Mouse (Mus musculus): ENCODE measurements around the gene Exoc4. TPM values are rescaled to one million over a fixed set of nuclear protein-coding genes. Genes with fewer than 3 reads are reported as not detected.

Gene Exoc4
- polyA plus RNA-seq, 1 experiment: 9.6 TPM

DNA sequence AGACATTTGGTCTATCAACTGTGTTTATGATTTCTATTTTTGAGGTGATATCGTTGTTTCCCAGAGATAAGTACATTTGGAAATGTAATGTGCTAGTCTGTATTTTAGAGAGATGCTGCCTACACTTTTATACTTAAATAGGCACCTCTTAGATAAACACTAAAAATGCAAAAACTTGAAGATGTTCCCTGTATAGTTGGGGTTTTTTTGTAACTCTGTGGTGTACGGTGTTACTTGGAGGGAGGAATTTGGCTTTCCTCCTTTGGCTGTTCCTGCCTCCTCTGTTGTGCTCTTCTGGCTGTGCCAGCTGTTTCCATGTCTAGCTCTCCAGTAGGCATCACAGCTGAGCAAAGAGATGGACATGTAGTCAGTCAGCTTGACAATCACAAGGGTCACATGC lies 638.1 kb downstream of the Exoc4 start:
- WGBS: 87% methylated on average over 2 of the region's 2 CpGs
- H3K27me3 ChIP-seq (replicated peaks; ENCODE audit: control insufficient read depth, insufficient read depth, low read length): no peaks in the 10 kb centered on the region
- H3K4me3 ChIP-seq (ENCODE audit: insufficient read depth, low read depth, low read length): no peak overlapping the region
- no peak overlapping the region for H3K27ac ChIP-seq (ENCODE audit: insufficient read depth, low read depth, low read length)
- DNase-seq: no peak
- H3K4me1 ChIP-seq (ENCODE audit: control insufficient read depth, insufficient read depth, low read length): no peaks in the 10 kb centered on the region
- H3K36me3 ChIP-seq (ENCODE audit: control insufficient read depth, insufficient read depth, low read length): no peaks in the 10 kb centered on the region
- no peak for TF ChIP-seq CTCF (conservative IDR thresholded peaks at IDR 0.05; ENCODE audit: insufficient read depth, insufficient read length, low read depth, low read length)
- no peak for TF ChIP-seq POLR2A (IDR thresholded peaks at IDR 0.05; ENCODE audit: low read depth, low read length)

DNA sequence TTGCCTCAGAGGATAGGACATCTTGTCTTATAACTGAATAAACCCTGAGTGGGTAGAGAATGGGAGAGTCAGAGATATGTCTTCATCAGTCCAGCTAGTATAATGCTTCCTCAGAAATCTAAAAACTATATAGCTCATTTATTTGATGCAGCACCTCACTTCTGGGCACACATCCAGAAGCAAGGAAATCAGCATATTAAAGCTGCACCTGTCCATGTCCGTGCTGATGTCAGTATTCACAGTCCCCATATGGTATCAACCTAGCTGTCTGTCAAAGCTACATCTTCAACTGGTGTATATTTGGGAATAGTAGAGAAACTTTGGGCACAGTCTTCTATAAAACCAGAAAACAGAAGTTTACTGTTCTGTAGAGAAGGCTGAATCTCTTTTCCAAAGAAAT lies 642.0 kb downstream of the Exoc4 start:
- 79% methylated on average over 1 of the region's 1 CpGs for WGBS
- Histone ChIP-seq H3K27ac (ENCODE audit: insufficient read depth, low read depth, low read length) (no peak overlapping the region), H3K36me3 (ENCODE audit: control insufficient read depth, insufficient read depth, low read length) (no peaks in the 10 kb centered on the region), H3K4me3 (ENCODE audit: insufficient read depth, low read depth, low read length) (no peak overlapping the region), H3K27me3 (replicated peaks; ENCODE audit: control insufficient read depth, insufficient read depth, low read length) (no peaks in the 10 kb centered on the region), H3K4me1 (ENCODE audit: control insufficient read depth, insufficient read depth, low read length) (no peaks in the 10 kb centered on the region)
- TF ChIP-seq CTCF (conservative IDR thresholded peaks at IDR 0.05; ENCODE audit: insufficient read depth, insufficient read length, low read depth, low read length) (no peak), POLR2A (IDR thresholded peaks at IDR 0.05; ENCODE audit: low read depth, low read length) (no peak)
- DNase-seq: no peak

DNA sequence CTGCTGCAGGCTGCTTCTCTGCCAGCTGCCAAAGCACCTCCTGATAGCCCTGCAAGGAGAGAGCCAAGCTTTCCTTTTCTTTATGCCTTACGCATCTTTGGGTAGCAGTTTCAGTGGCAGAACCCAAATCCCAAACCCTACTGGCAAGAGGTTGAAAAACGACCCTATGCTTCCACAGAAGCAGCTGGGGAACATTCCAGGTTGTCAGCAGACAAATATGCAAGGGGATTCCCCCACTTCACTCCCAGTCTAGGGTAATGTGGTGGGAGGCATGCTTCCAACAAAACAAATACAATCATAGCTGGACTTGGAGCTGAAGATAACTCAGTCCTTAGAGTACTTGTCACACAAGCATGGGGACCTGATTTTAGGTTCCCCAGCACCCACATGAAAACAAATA lies 643.3 kb downstream of the Exoc4 start:
- TF ChIP-seq CTCF (conservative IDR thresholded peaks at IDR 0.05; ENCODE audit: insufficient read depth, insufficient read length, low read depth, low read length): no peak
- no peak for TF ChIP-seq POLR2A (IDR thresholded peaks at IDR 0.05; ENCODE audit: low read depth, low read length)
- no peak for DNase-seq
- 37% methylated on average over 2 of the region's 2 CpGs for WGBS
- Histone ChIP-seq H3K36me3 (ENCODE audit: control insufficient read depth, insufficient read depth, low read length) (no peaks in the 10 kb centered on the region), H3K27me3 (replicated peaks; ENCODE audit: control insufficient read depth, insufficient read depth, low read length) (no peaks in the 10 kb centered on the region), H3K4me3 (ENCODE audit: insufficient read depth, low read depth, low read length) (no peak overlapping the region), H3K4me1 (ENCODE audit: control insufficient read depth, insufficient read depth, low read length) (no peaks in the 10 kb centered on the region), H3K27ac (ENCODE audit: insufficient read depth, low read depth, low read length) (no peak overlapping the region)

DNA sequence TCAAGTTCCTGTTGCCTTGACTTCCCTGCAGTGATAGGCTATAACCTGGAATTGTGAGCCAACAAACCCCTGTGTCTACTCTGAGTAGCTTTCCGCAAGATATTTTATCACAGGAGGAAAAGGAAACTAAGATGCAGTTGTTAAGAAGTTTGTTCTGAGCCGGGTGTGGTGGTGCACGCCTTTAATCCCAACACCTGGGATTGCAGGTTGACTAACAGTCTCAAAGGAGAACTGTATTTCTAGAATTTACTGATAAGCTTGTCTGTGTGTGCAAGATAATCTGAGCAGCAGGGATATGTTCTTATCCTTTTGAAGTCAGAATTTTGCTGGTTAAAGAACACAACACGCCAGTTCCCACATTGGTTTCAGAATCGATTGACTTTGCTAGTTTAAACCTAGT lies 651.1 kb downstream of the Exoc4 start:
- Histone ChIP-seq H3K4me3 (ENCODE audit: insufficient read depth, low read depth, low read length) (no peak overlapping the region), H3K27me3 (replicated peaks; ENCODE audit: control insufficient read depth, insufficient read depth, low read length) (no peaks in the 10 kb centered on the region), H3K27ac (ENCODE audit: insufficient read depth, low read depth, low read length) (no peak overlapping the region), H3K36me3 (ENCODE audit: control insufficient read depth, insufficient read depth, low read length) (no peaks in the 10 kb centered on the region), H3K4me1 (ENCODE audit: control insufficient read depth, insufficient read depth, low read length) (no peaks in the 10 kb centered on the region)
- 96% methylated on average over 5 of the region's 5 CpGs for WGBS
- no peak for DNase-seq
- TF ChIP-seq CTCF (conservative IDR thresholded peaks at IDR 0.05; ENCODE audit: insufficient read depth, insufficient read length, low read depth, low read length) (no peak), POLR2A (IDR thresholded peaks at IDR 0.05; ENCODE audit: low read depth, low read length) (no peak)

DNA sequence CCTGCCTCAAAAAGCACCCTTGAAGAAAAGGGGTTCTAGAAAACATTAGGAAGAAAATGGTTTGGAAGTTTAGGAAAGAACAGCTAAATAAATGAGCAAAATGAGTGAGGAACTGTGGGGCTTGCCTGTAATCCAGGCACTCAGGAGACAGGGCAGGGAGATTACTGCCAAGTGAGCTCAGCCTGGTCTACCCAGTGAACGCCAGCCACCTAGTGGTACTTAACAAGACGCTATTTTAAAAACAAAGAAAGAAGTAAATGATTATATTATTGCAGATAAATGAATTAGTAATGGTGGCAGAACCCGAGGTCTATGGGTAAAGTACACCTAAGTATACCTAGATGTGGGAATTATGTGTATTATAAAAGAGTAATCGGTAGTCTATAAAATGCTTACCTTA lies 651.7 kb downstream of the Exoc4 start:
- Histone ChIP-seq H3K4me1 (ENCODE audit: control insufficient read depth, insufficient read depth, low read length) (no peaks in the 10 kb centered on the region), H3K36me3 (ENCODE audit: control insufficient read depth, insufficient read depth, low read length) (no peaks in the 10 kb centered on the region), H3K27ac (ENCODE audit: insufficient read depth, low read depth, low read length) (no peak overlapping the region), H3K27me3 (replicated peaks; ENCODE audit: control insufficient read depth, insufficient read depth, low read length) (no peaks in the 10 kb centered on the region), H3K4me3 (ENCODE audit: insufficient read depth, low read depth, low read length) (no peak overlapping the region)
- DNase-seq: no peak
- TF ChIP-seq CTCF (conservative IDR thresholded peaks at IDR 0.05; ENCODE audit: insufficient read depth, insufficient read length, low read depth, low read length) (no peak), POLR2A (IDR thresholded peaks at IDR 0.05; ENCODE audit: low read depth, low read length) (no peak)
- 86% methylated on average over 4 of the region's 4 CpGs for WGBS

DNA sequence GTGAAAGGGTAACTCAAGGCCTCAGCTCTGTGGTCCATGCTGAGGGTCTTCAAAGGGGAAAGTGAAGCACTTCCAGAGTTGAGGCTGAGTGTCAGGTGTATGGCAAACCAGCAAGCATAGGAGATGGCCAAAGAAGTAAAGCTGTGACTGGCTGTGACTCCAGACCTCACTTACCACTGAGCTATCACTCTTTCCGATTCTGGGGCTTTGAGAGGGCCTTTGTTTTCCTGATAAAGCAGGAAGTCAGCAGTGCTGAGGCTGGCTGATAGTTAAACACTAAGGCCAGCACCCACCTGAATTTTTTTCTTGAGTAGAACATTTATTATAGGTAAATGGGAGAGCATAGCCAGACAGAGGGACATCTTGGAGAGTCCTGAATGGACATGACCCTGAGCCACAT lies 656.2 kb downstream of the Exoc4 start:
- Histone ChIP-seq H3K4me3 (ENCODE audit: insufficient read depth, low read depth, low read length) (no peak overlapping the region), H3K27ac (ENCODE audit: insufficient read depth, low read depth, low read length) (no peak overlapping the region), H3K36me3 (ENCODE audit: control insufficient read depth, insufficient read depth, low read length) (no peaks in the 10 kb centered on the region), H3K4me1 (ENCODE audit: control insufficient read depth, insufficient read depth, low read length) (no peaks in the 10 kb centered on the region), H3K27me3 (replicated peaks; ENCODE audit: control insufficient read depth, insufficient read depth, low read length) (no peaks in the 10 kb centered on the region)
- 74% methylated on average over 1 of the region's 1 CpGs for WGBS
- DNase-seq: no peak
- TF ChIP-seq POLR2A (IDR thresholded peaks at IDR 0.05; ENCODE audit: low read depth, low read length) (no peak), CTCF (conservative IDR thresholded peaks at IDR 0.05; ENCODE audit: insufficient read depth, insufficient read length, low read depth, low read length) (no peak)

DNA sequence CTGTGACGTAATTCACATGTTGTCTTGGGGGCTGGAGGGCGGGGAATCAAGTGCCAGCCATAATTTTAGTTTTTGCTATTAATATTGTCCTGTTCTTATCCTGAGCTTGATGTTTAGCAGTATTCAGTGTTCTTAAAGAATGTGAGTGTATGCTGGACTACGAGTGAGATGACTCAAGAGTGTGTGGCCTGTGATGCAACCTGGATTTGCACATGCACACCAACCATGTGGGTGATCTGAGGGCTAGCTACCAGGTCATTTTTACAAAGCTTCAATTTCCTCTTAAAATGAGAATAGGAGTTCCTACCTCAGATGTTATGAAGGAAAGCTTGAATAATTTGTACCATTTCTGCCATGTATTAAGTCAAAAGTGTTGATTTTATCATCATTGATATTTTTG lies 661.8 kb downstream of the Exoc4 start:
- TF ChIP-seq CTCF (conservative IDR thresholded peaks at IDR 0.05; ENCODE audit: insufficient read depth, insufficient read length, low read depth, low read length): no peak
- TF ChIP-seq POLR2A (IDR thresholded peaks at IDR 0.05; ENCODE audit: low read depth, low read length): no peak
- H3K4me1 ChIP-seq (ENCODE audit: control insufficient read depth, insufficient read depth, low read length): no peaks in the 10 kb centered on the region
- 84% methylated on average over 3 of the region's 3 CpGs for WGBS

DNA sequence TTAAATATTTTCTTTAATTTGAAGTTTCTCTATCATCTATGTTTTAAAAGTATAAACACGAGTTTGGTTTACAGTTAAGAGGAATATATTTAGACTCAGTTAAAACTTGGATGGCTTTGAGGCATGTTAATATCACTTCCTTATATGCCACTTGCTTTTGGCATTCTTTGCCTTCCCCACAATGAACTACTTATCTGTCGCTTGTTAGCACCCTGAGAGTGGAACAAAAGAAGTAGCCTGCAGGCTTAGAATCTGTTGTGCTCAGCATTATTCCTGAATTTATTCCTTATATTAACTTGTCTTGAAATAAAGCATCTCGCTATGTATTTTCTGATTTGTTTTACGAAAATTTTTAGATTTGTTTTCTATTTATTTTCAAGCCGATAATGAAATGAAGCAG lies 664.2 kb downstream of the Exoc4 start:
- Histone ChIP-seq H3K27me3 (replicated peaks; ENCODE audit: control insufficient read depth, insufficient read depth, low read length) (no peaks in the 10 kb centered on the region), H3K27ac (ENCODE audit: insufficient read depth, low read depth, low read length) (no peak overlapping the region), H3K4me3 (ENCODE audit: insufficient read depth, low read depth, low read length) (no peak overlapping the region), H3K4me1 (ENCODE audit: control insufficient read depth, insufficient read depth, low read length) (no peaks in the 10 kb centered on the region), H3K36me3 (ENCODE audit: control insufficient read depth, insufficient read depth, low read length) (no peaks in the 10 kb centered on the region)
- WGBS: 91% methylated on average over 5 of the region's 5 CpGs
- TF ChIP-seq CTCF (conservative IDR thresholded peaks at IDR 0.05; ENCODE audit: insufficient read depth, insufficient read length, low read depth, low read length) (no peak), POLR2A (IDR thresholded peaks at IDR 0.05; ENCODE audit: low read depth, low read length) (no peak)
- DNase-seq: no peak

More for the DNA sequence above, 661.8 kb downstream of the Exoc4 start:
- Histone ChIP-seq H3K36me3 (ENCODE audit: control insufficient read depth, insufficient read depth, low read length) (no peaks in the 10 kb centered on the region), H3K4me3 (ENCODE audit: insufficient read depth, low read depth, low read length) (no peak overlapping the region), H3K27ac (ENCODE audit: insufficient read depth, low read depth, low read length) (no peak overlapping the region), H3K27me3 (replicated peaks; ENCODE audit: control insufficient read depth, insufficient read depth, low read length) (no peaks in the 10 kb centered on the region)
- DNase-seq: no peak

All from kidney, adult 2 months (tissue).